Mouse (Mus musculus) liver, embryonic 14.5 days (tissue): ENCODE results near the gene Ccl4. TPM values are rescaled to one million over a fixed set of nuclear protein-coding genes. Genes with fewer than 3 reads are reported as not detected.

Source experiments
- ATAC-seq: fragments of 200-750 bp; cut with Nextera tagmentation; 2 replicates; pipeline ENCODE4 v1.8.0; 2017; ENCODE audit warnings: moderate number of reproducible peaks, mild to moderate bottlenecking, moderate library complexity; ENCODE audit not compliant: insufficient read depth
- DNase-seq, 3 experiments: peaks; one replicate each; pipeline ENCODE4 v3.0.0-alpha.2; 2012 to 2013; ENCODE audit warnings: low read depth in 3 of 3, low spot score in 3 of 3
- H3K27ac ChIP-seq: fragments of 300-500 bp; sonication (generic); 2 replicates; pipeline ENCODE4 v1.5.1; 2014; ENCODE audit warnings: moderate library complexity, mild to moderate bottlenecking, control low read depth, inconsistent platforms
- H3K27me3 ChIP-seq: fragments of 300-500 bp; sonication (generic); 2 replicates; pipeline ENCODE4 v1.6.1; 2014; ENCODE audit warnings: mild to moderate bottlenecking, low read length, moderate library complexity; ENCODE audit not compliant: control insufficient read depth, insufficient read depth
- H3K36me3 ChIP-seq: fragments of 300-500 bp; sonication (generic); replicated peaks from 2 replicates; pipeline ENCODE4 v1.6.1; 2014; ENCODE audit warnings: low read depth; ENCODE audit not compliant: control insufficient read depth, insufficient read depth
- H3K4me1 ChIP-seq, 2 experiments: fragments of 200-500 bp in 1 of 2; fragments of 300-500 bp in 1 of 2; sonication (generic) in 1 of 2; replicated peaks; 2 replicates each; pipeline ENCODE4 v1.6.1; 2012 to 2014; ENCODE audit warnings: antibody characterized with exemption in 1 of 2, inconsistent platforms in 1 of 2, low read length in 1 of 2; ENCODE audit not compliant: control insufficient read depth in 2 of 2, insufficient read depth in 2 of 2
- H3K4me2 ChIP-seq: fragments of 300-500 bp; sonication (generic); 2 replicates; pipeline ENCODE4 v1.6.1; 2014; ENCODE audit warnings: low read depth, mild to moderate bottlenecking, control low read depth, moderate library complexity
- H3K4me3 ChIP-seq, 2 experiments: fragments of 200-500 bp in 1 of 2; fragments of 300-500 bp in 1 of 2; sonication (generic) in 1 of 2; 2 replicates each; pipeline ENCODE4 v1.5.1; 2012 to 2014; ENCODE audit warnings: low read depth in 2 of 2, low read length in 2 of 2, mild to moderate bottlenecking in 2 of 2, control low read depth in 1 of 2, inconsistent platforms in 1 of 2, moderate library complexity in 1 of 2; ENCODE audit not compliant: insufficient read depth in 1 of 2
- H3K9ac ChIP-seq: fragments of 300-500 bp; sonication (generic); replicated peaks from 2 replicates; pipeline ENCODE4 v1.6.1; 2014; ENCODE audit warnings: mild to moderate bottlenecking, control low read depth, moderate library complexity
- H3K9me3 ChIP-seq: fragments of 300-500 bp; sonication (generic); 2 replicates; pipeline ENCODE4 v1.6.1; 2016; ENCODE audit warnings: low read length, mixed read lengths; ENCODE audit not compliant: control insufficient read depth
- CTCF ChIP-seq: IDR thresholded peaks from 2 replicates; pipeline ENCODE4 v1.5.1; 2016; ENCODE audit warnings: antibody characterized with exemption, low read depth, control low read depth
- EP300 ChIP-seq: IDR thresholded peaks from 2 replicates; pipeline ENCODE4 v1.6.1; 2016; ENCODE audit warnings: antibody characterized with exemption, low read depth
- WGBS: fragments of 180-500 bp; shearing (Covaris S2); extraction: QIAGEN DNeasy Blood & Tissue Kit; methylation state at CpG from one replicate; pipeline ENCODE4 v1.1.7; 2014; ENCODE audit not compliant: insufficient replicate concordance; 5-methylcytosine and 5-hydroxymethylcytosine counted together
- polyA plus RNA-seq, 2 experiments: library from polyadenylated mRNA; depleted of rRNA in 1 of 2; stranded (reverse) in 1 of 2; unstranded in 1 of 2; fragments of >200 nt; fragmentation: Nextera tagmentation in 1 of 2; extraction: Ambion mirVana in 1 of 2; gene quantifications; 2 replicates each; pipeline versions ENCODE4 v1.2.1 to v1.2.3; 2012 to 2014

Ccl4 gene
- polyA plus RNA-seq (2012; rRNA removed), result 0.31 and 0.45 TPM in 2 replicates
- 0.30 and 0.84 TPM in 2 replicates for polyA plus RNA-seq (2014; fragmentation: Nextera tagmentation; extraction: Ambion mirVana)

- ATAC-seq, result no peak
- DNase-seq, result no peak
- no peak within 1 kb of the TSS for H3K27ac ChIP-seq
- no peaks in the 10 kb centered on the region for H3K36me3 ChIP-seq
- no peak for TF ChIP-seq EP300
- no peak for TF ChIP-seq CTCF
- no peaks in the 10 kb centered on the region; a peak in 1 of 4 replicates for H3K4me1 ChIP-seq
- no peak within 1 kb of the TSS for H3K4me2 ChIP-seq
- no peaks in the 10 kb centered on the region for H3K9me3 ChIP-seq
- no peaks in the 10 kb centered on the region for H3K27me3 ChIP-seq
- no peak within 1 kb of the TSS for H3K4me3 ChIP-seq
- H3K9ac ChIP-seq, result no peak within 1 kb of the TSS
- 34% methylated on average over 6 of the region's 6 CpGs for WGBS
Measured at GRCm38 (mm10) chr11:83662204-83662603, at the start of gene Ccl4. Ccl4 (plus strand) TSS chr11:83662584.

DNA sequence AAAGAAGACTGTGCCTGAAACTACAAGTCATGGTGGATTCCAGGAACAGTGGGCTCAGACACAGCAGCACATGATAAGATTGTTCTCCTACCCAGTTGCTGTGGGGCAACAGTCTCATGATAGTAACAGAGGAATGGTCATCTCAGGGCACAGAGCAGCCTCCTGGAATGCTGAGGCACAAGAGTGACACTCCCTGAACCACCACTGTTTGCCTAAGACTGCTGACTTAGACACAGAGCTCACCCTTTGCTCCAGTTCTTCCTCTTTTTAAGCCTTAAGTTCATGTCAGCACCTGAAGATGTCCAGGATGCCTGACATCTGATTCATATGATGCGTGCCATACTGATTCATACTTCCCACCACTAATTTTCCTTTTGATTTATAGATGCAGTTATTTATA, 45.8 kb upstream of the Ccl4 start:
- no peaks in the 10 kb centered on the region for H3K27me3 ChIP-seq
- no peak for TF ChIP-seq CTCF
- 51% methylated on average over 1 of the region's 1 CpGs for WGBS
- no peaks in the 10 kb centered on the region for H3K9me3 ChIP-seq
- no peak overlapping the region for H3K4me2 ChIP-seq
- H3K36me3 ChIP-seq, result no peaks in the 10 kb centered on the region
- H3K9ac ChIP-seq, result no peak overlapping the region
- no peaks in the 10 kb centered on the region for H3K4me1 ChIP-seq
- DNase-seq (no peak), ATAC-seq (no peak)
- no peak overlapping the region for H3K27ac ChIP-seq
- H3K4me3 ChIP-seq, result no peak overlapping the region

DNA sequence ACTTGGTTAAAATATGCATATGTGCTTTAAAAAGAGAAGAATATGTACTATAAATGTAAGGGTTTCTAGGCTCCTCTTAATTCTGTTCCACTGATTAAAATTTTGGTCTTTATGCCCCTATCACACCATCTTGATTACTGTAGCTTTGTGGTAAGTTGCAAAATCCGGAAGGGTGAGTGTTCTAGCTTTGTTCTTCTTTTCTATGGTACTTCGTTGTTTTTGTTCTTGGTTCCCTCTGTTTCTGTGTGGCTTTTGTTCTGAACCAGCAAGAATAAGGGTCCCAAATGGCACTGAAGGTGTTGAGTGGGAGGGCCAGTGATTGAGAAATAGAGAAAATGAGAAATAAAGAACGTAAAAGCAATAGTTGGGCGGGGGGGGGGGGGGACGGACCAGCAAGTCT, 44.1 kb upstream of the Ccl4 start:
- H3K4me1 ChIP-seq, result no peaks in the 10 kb centered on the region
- no peak overlapping the region for H3K27ac ChIP-seq
- no peaks in the 10 kb centered on the region for H3K27me3 ChIP-seq
- no peaks in the 10 kb centered on the region for H3K9me3 ChIP-seq
- no peaks in the 10 kb centered on the region for H3K36me3 ChIP-seq
- ATAC-seq, result no peak
- no peak for DNase-seq
- H3K4me3 ChIP-seq, result no peak overlapping the region
- no peak overlapping the region for H3K9ac ChIP-seq
- TF ChIP-seq EP300 (no peak), CTCF (no peak)
- H3K4me2 ChIP-seq, result no peak overlapping the region
- 34% methylated on average over 5 of the region's 5 CpGs for WGBS

- 47% methylated on average over 1 of the region's 1 CpGs for WGBS
- Histone ChIP-seq H3K4me3 (no peak overlapping the region), H3K27ac (no peak overlapping the region), H3K27me3 (no peaks in the 10 kb centered on the region), H3K9me3 (no peaks in the 10 kb centered on the region), H3K9ac (no peak overlapping the region), H3K36me3 (no peaks in the 10 kb centered on the region), H3K4me2 (no peak overlapping the region), H3K4me1 (no peaks in the 10 kb centered on the region)
- DNase-seq (no peak), ATAC-seq (no peak)
- TF ChIP-seq EP300 (no peak), CTCF (no peak)
Measured at GRCm38 (mm10) chr11:83619037-83619436, 43.3 kb upstream of the Ccl4 start.

GRCm38 (mm10) chr11:83623586-83623985, 38.8 kb upstream of the Ccl4 start:
- no peak overlapping the region for H3K27ac ChIP-seq
- no peaks in the 10 kb centered on the region for H3K9me3 ChIP-seq
- H3K4me3 ChIP-seq, result no peak overlapping the region
- H3K36me3 ChIP-seq, result no peaks in the 10 kb centered on the region
- WGBS, result 66% methylated on average over 3 of the region's 3 CpGs
- H3K4me1 ChIP-seq, result no peaks in the 10 kb centered on the region
- no peaks in the 10 kb centered on the region for H3K27me3 ChIP-seq
- H3K4me2 ChIP-seq, result no peak overlapping the region
- DNase-seq (no peak), ATAC-seq (no peak)
- H3K9ac ChIP-seq, result no peak overlapping the region
- TF ChIP-seq CTCF (no peak), EP300 (no peak)
